Mouse (Mus musculus) neural tube, embryonic 15.5 days (tissue): ENCODE results near the gene Foxp1. TPM values are rescaled to one million over a fixed set of nuclear protein-coding genes. Genes with fewer than 3 reads are reported as not detected.

Experiments used
- ATAC-seq: fragments of 200-750 bp; cut with Nextera tagmentation; 2 replicates; pipeline ENCODE4 v1.8.0; 2017; ENCODE audit warnings: mild to moderate bottlenecking, moderate TSS enrichment, moderate library complexity; ENCODE audit not compliant: low FRiP score
- H3K27ac ChIP-seq: fragments of 300-500 bp; sonication (generic); replicated peaks from 2 replicates; pipeline ENCODE4 v1.5.1; 2015; ENCODE audit warnings: mild to moderate bottlenecking, inconsistent platforms
- H3K27me3 ChIP-seq: fragments of 300-500 bp; sonication (generic); replicated peaks from 2 replicates; pipeline ENCODE4 v1.6.1; 2015; ENCODE audit warnings: inconsistent platforms
- H3K36me3 ChIP-seq: fragments of 300-500 bp; sonication (generic); 2 replicates; pipeline ENCODE4 v1.6.1; 2015; ENCODE audit warnings: inconsistent platforms
- H3K4me1 ChIP-seq: fragments of 300-500 bp; sonication (generic); 2 replicates; pipeline ENCODE4 v1.6.1; 2015; ENCODE audit warnings: inconsistent platforms
- H3K4me2 ChIP-seq: fragments of 300-500 bp; sonication (generic); 2 replicates; pipeline ENCODE4 v1.6.1; 2015; ENCODE audit warnings: inconsistent platforms, mild to moderate bottlenecking, moderate library complexity
- H3K4me3 ChIP-seq: fragments of 300-500 bp; sonication (generic); replicated peaks from 2 replicates; pipeline ENCODE4 v1.5.1; 2015; ENCODE audit warnings: mild to moderate bottlenecking, inconsistent platforms
- H3K9ac ChIP-seq: fragments of 300-500 bp; sonication (generic); replicated peaks from 2 replicates; pipeline ENCODE4 v1.6.1; 2015; ENCODE audit warnings: mild to moderate bottlenecking, inconsistent platforms
- H3K9me3 ChIP-seq: fragments of 300-500 bp; sonication (generic); replicated peaks from 2 replicates; pipeline ENCODE4 v1.6.1; 2016; ENCODE audit warnings: inconsistent platforms
- WGBS: fragments of 180-500 bp; shearing (Covaris S2); methylation state at CpG from one replicate; pipeline ENCODE4 v1.1.7; 2015; ENCODE audit warnings: mixed read lengths; 5-methylcytosine and 5-hydroxymethylcytosine counted together
- polyA plus RNA-seq: library from polyadenylated mRNA; unstranded; fragments of >200 nt; fragmentation: Nextera tagmentation; extraction: Ambion mirVana; gene quantifications from 2 replicates; pipeline ENCODE4 v1.2.1, GENCODE M21; 2015

Foxp1 gene
- polyA plus RNA-seq, 1 experiment from 2014 or later, result 51.0 TPM

DNA sequence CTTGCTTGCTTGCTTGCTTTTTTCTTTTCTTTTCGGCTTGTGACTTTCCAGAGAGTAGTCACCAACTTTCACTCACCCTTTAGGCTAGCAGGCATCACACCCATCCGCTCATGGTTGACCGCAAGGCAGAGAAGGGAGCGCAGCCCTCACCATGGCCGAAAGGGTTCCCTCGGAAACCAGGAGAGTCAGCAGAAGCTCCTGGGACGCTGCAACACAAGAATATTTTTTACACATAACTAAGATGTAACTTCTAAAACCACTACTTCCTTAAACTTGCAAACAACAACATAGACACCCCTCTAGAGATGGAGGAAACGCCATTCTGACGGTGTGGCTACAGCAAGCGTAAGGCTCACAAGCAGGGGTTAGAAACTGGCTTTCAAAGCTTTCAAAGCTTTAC is 87.4 kb downstream of the Foxp1 start:
- WGBS, result 93% methylated on average over 10 of the region's 10 CpGs
- no peak for ATAC-seq
- H3K9ac ChIP-seq, result no peak overlapping the region

DNA sequence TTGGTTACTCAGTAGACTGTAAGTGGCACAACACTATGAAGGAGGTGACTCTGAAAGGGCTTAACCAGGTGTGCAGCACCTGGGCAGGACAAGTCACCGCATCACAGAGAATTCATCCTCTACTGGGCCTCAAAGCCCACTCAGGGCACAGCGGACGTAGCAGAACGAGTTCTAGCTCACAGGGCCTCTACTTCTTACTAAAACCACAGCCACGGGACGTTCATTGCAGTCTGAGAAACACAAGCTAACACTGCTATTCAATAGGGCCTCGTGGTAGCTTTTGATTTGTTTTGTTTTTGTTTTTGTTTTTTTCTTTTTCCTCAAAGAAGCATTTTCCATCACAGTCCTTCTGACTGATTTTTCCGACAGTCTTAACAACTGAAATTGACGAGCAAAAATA is 89.5 kb downstream of the Foxp1 start:
- no peak overlapping the region for H3K27ac ChIP-seq
- WGBS, result 91% methylated on average over 9 of the region's 9 CpGs
- H3K36me3 ChIP-seq, result no peaks in the 10 kb centered on the region
- no peak overlapping the region for H3K4me3 ChIP-seq
- no peak overlapping the region for H3K9ac ChIP-seq
- H3K27me3 ChIP-seq, result peaks cover 3% of the 10 kb centered on the region; the same call in 1 of the 2 replicates
- no peaks in the 10 kb centered on the region for H3K9me3 ChIP-seq
- H3K4me1 ChIP-seq, result 0 out of 2 replicates have a peak, but pooled peaks cover 6% of the 10 kb centered on the region
- H3K4me2 ChIP-seq, result no peak overlapping the region
- no peak for ATAC-seq

More for the DNA sequence above, 87.4 kb downstream of the Foxp1 start:
- Histone ChIP-seq H3K27me3 (peaks cover 3% of the 10 kb centered on the region; the same call in 1 of the 2 replicates), H3K4me2 (no peak overlapping the region), H3K27ac (no peak overlapping the region), H3K36me3 (no peaks in the 10 kb centered on the region), H3K9me3 (no peaks in the 10 kb centered on the region), H3K4me3 (no peak overlapping the region), H3K4me1 (peaks cover 22% of the 10 kb centered on the region)

DNA sequence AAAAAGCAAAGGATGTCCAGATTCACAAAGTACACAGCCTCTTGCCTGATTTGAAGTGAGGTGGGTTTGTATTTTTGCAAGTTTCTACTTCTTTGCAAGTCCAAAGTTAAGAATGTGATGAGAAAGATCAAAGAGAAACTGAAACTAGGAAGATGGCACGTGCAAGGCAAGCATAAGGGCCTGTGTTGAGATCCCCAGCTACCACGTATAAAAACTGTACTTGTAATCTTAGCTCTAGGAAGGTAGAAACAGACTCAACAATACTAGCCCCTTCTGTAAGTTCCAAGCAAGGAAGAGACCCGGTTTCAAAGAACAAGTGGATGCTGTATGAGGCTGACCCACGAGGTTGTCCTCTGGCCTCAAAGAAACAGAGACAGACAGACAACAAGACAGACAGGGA is 90.6 kb downstream of the Foxp1 start:
- Histone ChIP-seq H3K9me3 (no peaks in the 10 kb centered on the region), H3K4me2 (no peak overlapping the region), H3K27me3 (peaks cover 3% of the 10 kb centered on the region; the same call in 1 of the 2 replicates), H3K4me3 (no peak overlapping the region), H3K27ac (no peak overlapping the region), H3K4me1 (0 out of 2 replicates have a peak, but pooled peaks cover 7% of the 10 kb centered on the region), H3K36me3 (no peaks in the 10 kb centered on the region), H3K9ac (no peak overlapping the region)
- 74% methylated on average over 4 of the region's 4 CpGs for WGBS
- ATAC-seq, result no peak

DNA sequence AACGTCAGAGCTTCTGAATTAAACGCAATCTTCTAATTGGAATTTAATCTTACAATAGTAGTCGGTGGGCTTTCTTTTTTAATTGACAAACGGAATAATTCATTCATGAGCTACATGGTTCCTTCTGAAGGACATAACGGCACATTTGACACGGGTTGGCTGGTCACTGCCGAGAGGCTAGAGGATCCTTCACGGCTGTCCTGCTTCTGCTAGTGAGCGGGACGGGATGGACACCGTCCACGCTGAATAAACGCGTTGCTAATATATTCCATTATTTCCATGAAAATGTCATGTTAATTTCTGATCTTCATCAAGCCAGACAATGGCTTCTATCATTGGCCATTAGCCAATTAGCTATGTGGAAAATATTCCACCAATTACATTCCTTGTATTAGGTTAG is 92.0 kb downstream of the Foxp1 start:
- H3K27me3 ChIP-seq, result no peaks in the 10 kb centered on the region; the same call in 1 of the 2 replicates
- H3K36me3 ChIP-seq, result no peaks in the 10 kb centered on the region
- WGBS, result 68% methylated on average over 14 of the region's 14 CpGs
- H3K4me2 ChIP-seq, result no peak overlapping the region
- H3K4me3 ChIP-seq, result no peak overlapping the region
- no peaks in the 10 kb centered on the region for H3K9me3 ChIP-seq
- 0 out of 2 replicates have a peak, but pooled peaks cover 7% of the 10 kb centered on the region for H3K4me1 ChIP-seq
- no peak for ATAC-seq
- no peak overlapping the region for H3K9ac ChIP-seq
- H3K27ac ChIP-seq, result no peak overlapping the region

DNA sequence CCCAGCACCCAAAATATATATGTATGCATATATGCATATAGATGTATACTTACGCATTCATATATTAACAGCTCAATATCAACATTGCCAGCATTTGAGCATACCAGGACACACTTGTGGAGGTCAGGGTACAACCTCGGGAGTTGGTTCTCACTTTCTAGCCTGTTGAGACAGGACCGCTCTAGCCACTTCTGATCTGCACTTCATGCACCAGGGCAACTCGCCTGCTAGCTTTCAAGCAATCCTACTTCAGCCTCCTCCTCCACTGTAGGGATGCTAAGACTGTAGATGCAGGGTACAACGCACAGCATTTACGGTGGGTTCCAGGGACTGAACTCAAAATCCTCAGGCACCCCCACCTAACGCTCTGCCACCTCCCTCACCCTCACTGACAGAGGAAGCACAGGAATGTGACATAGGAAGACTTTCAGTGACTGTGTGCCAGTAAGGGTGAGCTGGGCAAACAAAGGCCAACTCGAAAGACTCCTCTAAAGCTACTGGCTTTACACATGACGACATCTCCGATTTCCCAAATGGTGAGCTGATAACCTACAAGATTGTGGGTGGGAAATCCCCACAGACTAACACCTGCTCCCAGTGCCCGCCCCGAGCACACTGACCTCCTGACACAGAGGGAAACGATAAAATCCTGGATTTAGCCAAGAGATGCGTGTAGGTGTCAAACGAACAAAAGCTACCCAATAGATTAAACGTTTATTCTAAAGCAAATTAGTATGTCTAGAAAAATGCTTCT is 93.0 kb downstream of the Foxp1 start:
- ATAC-seq, result no peak
- WGBS, result 89% methylated on average over 16 of the region's 16 CpGs
- Histone ChIP-seq H3K9ac (no peak overlapping the region), H3K27ac (no peak overlapping the region), H3K9me3 (no peaks in the 10 kb centered on the region), H3K27me3 (no peaks in the 10 kb centered on the region; the same call in 1 of the 2 replicates), H3K4me1 (0 out of 2 replicates have a peak, but pooled peaks cover 7% of the 10 kb centered on the region), H3K4me2 (no peak overlapping the region), H3K36me3 (no peaks in the 10 kb centered on the region), H3K4me3 (no peak overlapping the region)

DNA sequence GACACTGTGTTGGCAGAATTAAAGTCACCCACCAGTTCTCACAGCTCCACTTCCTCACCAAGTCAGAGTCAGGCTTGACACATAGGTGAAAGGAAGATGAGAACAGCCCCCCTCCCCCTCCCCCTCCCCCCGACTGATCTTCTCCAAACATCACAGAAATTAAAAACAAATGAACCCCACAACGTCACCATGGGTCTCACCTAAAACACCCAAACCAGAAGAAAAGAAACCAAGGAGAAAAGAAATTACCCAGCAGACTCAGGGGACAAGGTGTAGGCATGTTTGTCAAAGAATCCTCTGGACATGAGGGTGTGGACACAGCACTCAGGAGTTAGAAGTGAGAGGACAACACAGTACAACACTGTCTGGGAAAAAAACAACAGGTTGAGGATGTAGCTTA is 93.6 kb downstream of the Foxp1 start:
- Histone ChIP-seq H3K9ac (no peak overlapping the region), H3K4me3 (no peak overlapping the region), H3K4me1 (0 out of 2 replicates have a peak, but pooled peaks cover 7% of the 10 kb centered on the region), H3K27me3 (no peaks in the 10 kb centered on the region; the same call in 1 of the 2 replicates), H3K36me3 (no peaks in the 10 kb centered on the region), H3K4me2 (no peak overlapping the region), H3K27ac (no peak overlapping the region), H3K9me3 (no peaks in the 10 kb centered on the region)
- 75% methylated on average over 2 of the region's 2 CpGs for WGBS
- no peak for ATAC-seq

DNA sequence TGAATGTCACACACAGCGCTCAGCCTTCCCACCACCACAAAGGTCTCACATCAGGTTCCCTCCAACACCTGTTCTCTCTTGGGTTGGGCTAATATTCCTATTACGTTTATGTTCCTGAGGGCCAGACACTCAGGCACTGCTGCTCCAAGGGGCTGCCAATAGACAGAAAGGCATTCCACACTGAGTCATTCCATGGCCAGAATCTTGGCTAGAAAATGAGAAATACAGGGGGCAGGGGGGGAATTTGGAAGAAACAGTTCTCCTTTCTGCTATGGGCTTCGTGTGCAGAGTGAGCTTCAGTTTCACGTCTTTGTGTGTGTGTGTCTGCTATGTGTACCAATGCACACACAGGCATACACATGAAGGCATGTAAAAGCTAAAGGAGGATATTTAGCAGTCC is 95.2 kb downstream of the Foxp1 start:
- no peak for ATAC-seq
- no peaks in the 10 kb centered on the region for H3K9me3 ChIP-seq
- no peak overlapping the region for H3K27ac ChIP-seq
- H3K27me3 ChIP-seq, result no peaks in the 10 kb centered on the region; the same call in 1 of the 2 replicates
- WGBS, result 88% methylated on average over 4 of the region's 4 CpGs
- no peaks in the 10 kb centered on the region for H3K36me3 ChIP-seq
- H3K4me1 ChIP-seq, result 0 out of 2 replicates have a peak, but pooled peaks cover 7% of the 10 kb centered on the region
- H3K9ac ChIP-seq, result no peak overlapping the region
- no peak overlapping the region for H3K4me2 ChIP-seq
- H3K4me3 ChIP-seq, result no peak overlapping the region

DNA sequence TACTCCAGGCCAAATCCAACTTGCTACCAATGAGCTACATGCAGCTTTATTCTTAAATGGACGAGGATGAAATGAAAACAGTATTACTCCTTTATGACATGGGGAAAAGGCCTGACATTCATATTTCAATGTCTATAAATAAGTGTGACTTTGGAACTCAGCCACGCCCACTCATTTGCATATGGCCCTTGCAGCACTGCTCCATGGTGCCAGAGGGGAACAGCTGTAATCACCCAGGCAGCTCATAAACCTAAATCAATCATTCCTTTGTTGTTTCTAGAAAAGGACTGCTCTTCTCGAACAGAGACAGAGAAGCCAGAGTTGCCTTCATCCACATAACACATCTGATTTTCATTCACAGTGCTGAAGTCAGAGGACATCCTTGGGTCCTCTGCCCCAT is 97.5 kb downstream of the Foxp1 start:
- Histone ChIP-seq H3K9ac (no peak overlapping the region), H3K36me3 (no peaks in the 10 kb centered on the region), H3K27me3 (no peaks in the 10 kb centered on the region), H3K9me3 (no peaks in the 10 kb centered on the region), H3K27ac (no peak overlapping the region), H3K4me3 (no peak overlapping the region), H3K4me2 (no peak overlapping the region), H3K4me1 (0 out of 2 replicates have a peak, but pooled peaks cover 7% of the 10 kb centered on the region)
- no peak for ATAC-seq
- WGBS, result 41% methylated on average over 3 of the region's 3 CpGs

DNA sequence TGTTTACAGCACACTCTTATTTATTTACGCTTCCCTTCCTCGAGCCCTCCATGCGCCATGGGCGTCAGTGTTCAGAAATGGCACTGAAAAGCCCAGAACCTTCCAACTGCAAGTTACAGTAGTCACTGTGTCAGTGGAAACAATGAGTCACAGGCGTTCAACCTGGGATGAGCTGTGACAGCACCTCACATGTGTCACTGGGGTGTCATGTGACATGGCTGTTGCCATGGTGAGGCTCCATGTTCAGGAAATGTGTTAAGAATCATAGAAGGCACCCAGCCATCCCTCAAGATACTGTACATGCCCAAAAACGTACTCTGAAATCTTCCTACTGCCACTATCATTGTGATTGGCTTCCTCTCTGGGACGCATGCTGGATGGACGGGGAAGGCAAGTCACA is 101.9 kb downstream of the Foxp1 start:
- no peaks in the 10 kb centered on the region for H3K4me1 ChIP-seq
- no peaks in the 10 kb centered on the region for H3K9me3 ChIP-seq
- H3K9ac ChIP-seq, result no peak overlapping the region
- no peak overlapping the region for H3K4me3 ChIP-seq
- no peaks in the 10 kb centered on the region for H3K27me3 ChIP-seq
- no peaks in the 10 kb centered on the region for H3K36me3 ChIP-seq
- no peak for ATAC-seq
- 84% methylated on average over 8 of the region's 8 CpGs for WGBS
- H3K27ac ChIP-seq, result no peak overlapping the region
- H3K4me2 ChIP-seq, result no peak overlapping the region

DNA sequence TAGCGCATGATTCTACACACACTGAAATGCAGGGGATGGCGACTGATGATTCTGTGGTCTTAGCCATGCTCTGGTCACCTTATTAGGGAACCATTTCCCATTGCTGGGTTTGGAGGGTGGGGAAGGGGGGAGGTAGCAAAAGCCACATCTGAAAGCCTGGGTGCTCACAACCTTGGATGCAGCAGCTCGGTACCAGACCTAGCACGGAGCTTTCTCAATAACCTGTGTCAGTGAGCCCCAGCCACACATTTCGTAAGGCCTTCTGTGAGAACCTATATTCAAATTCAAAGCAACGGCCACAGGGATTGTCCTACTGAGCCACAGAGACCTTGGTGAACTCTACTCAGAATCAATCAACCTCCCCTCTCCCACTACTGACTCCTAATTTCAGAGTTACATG is 109.9 kb downstream of the Foxp1 start:
- no peak for ATAC-seq
- Histone ChIP-seq H3K4me3 (no peak overlapping the region), H3K27me3 (no peaks in the 10 kb centered on the region), H3K27ac (no peak overlapping the region), H3K4me2 (no peak overlapping the region), H3K9me3 (no peaks in the 10 kb centered on the region), H3K36me3 (no peaks in the 10 kb centered on the region), H3K9ac (no peak overlapping the region), H3K4me1 (no peaks in the 10 kb centered on the region)
- WGBS, result 93% methylated on average over 6 of the region's 6 CpGs

DNA sequence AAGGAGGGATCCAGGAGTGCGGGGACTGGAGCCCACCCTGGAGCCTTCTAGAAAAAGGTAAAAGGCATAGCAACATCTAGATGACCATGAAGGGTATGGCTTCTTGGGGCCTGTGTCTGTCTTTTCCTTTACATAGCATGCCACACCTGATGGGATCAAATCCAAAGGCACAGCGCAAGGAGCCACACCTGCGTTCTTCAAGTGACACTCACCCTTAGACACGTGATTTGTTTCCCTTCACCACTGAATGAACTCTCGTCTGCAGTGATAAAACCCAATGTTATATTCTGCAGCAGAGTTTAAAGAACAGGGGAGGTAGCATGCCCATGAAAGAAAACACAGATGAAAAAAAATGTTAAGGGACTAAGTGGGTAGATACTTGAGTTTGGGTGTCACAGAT is 112.9 kb downstream of the Foxp1 start:
- Histone ChIP-seq H3K4me1 (no peaks in the 10 kb centered on the region), H3K27me3 (no peaks in the 10 kb centered on the region), H3K4me3 (no peak overlapping the region), H3K27ac (no peak overlapping the region), H3K36me3 (no peaks in the 10 kb centered on the region), H3K4me2 (no peak overlapping the region), H3K9ac (no peak overlapping the region), H3K9me3 (no peaks in the 10 kb centered on the region)
- WGBS, result 88% methylated on average over 5 of the region's 5 CpGs
- no peak for ATAC-seq

DNA sequence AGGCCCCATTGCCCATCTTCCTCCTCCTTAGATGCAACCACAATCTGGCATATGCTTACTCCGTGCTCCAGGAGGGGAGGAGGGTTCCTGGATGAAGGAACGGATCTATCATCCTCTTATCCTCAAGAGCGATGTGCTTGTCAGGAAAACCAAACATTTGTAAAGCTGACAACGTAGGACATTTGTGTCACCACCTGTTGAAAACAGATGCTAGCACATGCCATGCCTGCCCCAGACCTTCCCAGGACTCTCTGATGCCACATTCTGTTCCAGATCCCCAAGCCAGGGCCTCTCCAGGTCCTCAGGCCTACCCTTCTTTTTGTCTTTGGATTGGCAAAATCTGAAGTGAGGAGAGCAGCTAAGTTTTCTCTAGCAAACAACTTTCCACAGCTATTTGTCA is 113.6 kb downstream of the Foxp1 start:
- no peak for ATAC-seq
- WGBS, result 94% methylated on average over 4 of the region's 4 CpGs
- Histone ChIP-seq H3K4me2 (no peak overlapping the region), H3K36me3 (no peaks in the 10 kb centered on the region), H3K9ac (no peak overlapping the region), H3K27ac (no peak overlapping the region), H3K9me3 (no peaks in the 10 kb centered on the region), H3K4me3 (no peak overlapping the region), H3K27me3 (no peaks in the 10 kb centered on the region), H3K4me1 (no peaks in the 10 kb centered on the region)
